Mouse (Mus musculus) bone marrow, adult 2 months (tissue): Measurements from ENCODE around the gene Heca. TPM values are rescaled to one million over a fixed set of nuclear protein-coding genes. Genes with fewer than 3 reads are reported as not detected.

ENCODE experiments used
- H3K27ac ChIP-seq: fragments of 200-500 bp; 2 replicates; pipeline ENCODE4 v1.5.1; 2012; ENCODE audit warnings: low read depth, mild to moderate bottlenecking, control low read depth, inconsistent platforms, low read length; ENCODE audit not compliant: control insufficient read depth, poor library complexity, insufficient read depth
- H3K4me1 ChIP-seq: fragments of 200-500 bp; 2 replicates; pipeline ENCODE4 v1.6.1; 2011; ENCODE audit warnings: low read length; ENCODE audit not compliant: control insufficient read depth, insufficient read depth
- H3K4me3 ChIP-seq: fragments of 200-500 bp; replicated peaks from 2 replicates; pipeline ENCODE3; 2011; ENCODE audit warnings: mild to moderate bottlenecking, low read depth, low read length, control low read depth; ENCODE audit not compliant: control insufficient read depth
- CTCF ChIP-seq: fragments of 200-500 bp; IDR thresholded peaks from 2 replicates; pipeline ENCODE4 v1.5.1; 2011; ENCODE audit warnings: low read length, control low read depth; ENCODE audit not compliant: control insufficient read depth, insufficient read depth
- POLR2A ChIP-seq: fragments of 200-500 bp; IDR thresholded peaks from 2 replicates; pipeline ENCODE4 v1.6.1; 2011; ENCODE audit warnings: low read depth, mild to moderate bottlenecking, control low read depth, low read length, borderline replicate concordance; ENCODE audit not compliant: control insufficient read depth
- WGBS: fragments of 180-500 bp; shearing (Covaris S2); methylation state at CpG from one replicate; pipeline ENCODE4 v1.1.7; 2018; 5-methylcytosine and 5-hydroxymethylcytosine counted together
- polyA plus RNA-seq: library from polyadenylated mRNA; stranded (reverse); fragments of >200 nt; gene quantifications from 2 replicates; pipeline ENCODE4 v1.2.4, GENCODE M21; 2011; ENCODE audit warnings: low replicate concordance; ENCODE audit not compliant: missing spikeins, insufficient read depth, insufficient read length

The Heca gene
- polyA plus RNA-seq, 1 experiment = 9.1 TPM

- TF ChIP-seq CTCF = no peak
- no peak for TF ChIP-seq POLR2A
- no peak overlapping the region for H3K4me3 ChIP-seq
- no peak overlapping the region for H3K27ac ChIP-seq
- 26% methylated on average over 3 of the region's 3 CpGs for WGBS
- no peaks in the 10 kb centered on the region; the same call in 1 of the 2 replicates for H3K4me1 ChIP-seq
Measured at GRCm38 (mm10) chr10:17946046-17946445, 1.8 kb downstream of the Heca start.

- Histone ChIP-seq H3K27ac (no peak overlapping the region), H3K4me1 (no peaks in the 10 kb centered on the region), H3K4me3 (no peak overlapping the region)
- WGBS = 33% methylated on average over 2 of the region's 2 CpGs
- TF ChIP-seq POLR2A = no peak
- no peak for TF ChIP-seq CTCF
Measured at GRCm38 (mm10) chr10:17933622-17934021, 14.2 kb downstream of the Heca start.

- Histone ChIP-seq H3K27ac (no peak overlapping the region), H3K4me3 (no peak overlapping the region), H3K4me1 (no peaks in the 10 kb centered on the region)
- no peak for TF ChIP-seq POLR2A
- no peak for TF ChIP-seq CTCF
- WGBS = 75% methylated on average over 3 of the region's 3 CpGs
Measured at GRCm38 (mm10) chr10:17932131-17932530, 15.7 kb downstream of the Heca start.

GRCm38 (mm10) chr10:17931157-17931556 lies 16.7 kb downstream of the Heca start:
- no peak overlapping the region for H3K27ac ChIP-seq
- no peak overlapping the region for H3K4me3 ChIP-seq
- TF ChIP-seq CTCF (no peak), POLR2A (no peak)
- 14% methylated on average over 1 of the region's 1 CpGs for WGBS
- H3K4me1 ChIP-seq = no peaks in the 10 kb centered on the region

GRCm38 (mm10) chr10:17930445-17931083 lies 17.3 kb downstream of the Heca start:
- H3K4me3 ChIP-seq = no peak overlapping the region
- TF ChIP-seq POLR2A = no peak
- no peak for TF ChIP-seq CTCF
- WGBS = 62% methylated on average over 6 of the region's 6 CpGs

GRCm38 (mm10) chr10:17925200-17925599 lies 22.7 kb downstream of the Heca start:
- 76% methylated on average over 3 of the region's 3 CpGs for WGBS
- H3K27ac ChIP-seq = no peak overlapping the region
- no peak for TF ChIP-seq POLR2A
- TF ChIP-seq CTCF = no peak

More at GRCm38 (mm10) chr10:17930445-17931083, 17.3 kb downstream of the Heca start:
- Histone ChIP-seq H3K27ac (no peak overlapping the region), H3K4me1 (no peaks in the 10 kb centered on the region)

GRCm38 (mm10) chr10:17924166-17924565 lies 23.7 kb downstream of the Heca start:
- WGBS = 55% methylated on average over 3 of the region's 3 CpGs
- Histone ChIP-seq H3K4me1 (peaks cover 2% of the 10 kb centered on the region), H3K4me3 (no peak overlapping the region), H3K27ac (no peak overlapping the region)
- TF ChIP-seq POLR2A (no peak), CTCF (no peak)

More at GRCm38 (mm10) chr10:17925200-17925599, 22.7 kb downstream of the Heca start:
- H3K4me1 ChIP-seq = no peaks in the 10 kb centered on the region; the same call in 1 of the 2 replicates
- H3K4me3 ChIP-seq = no peak overlapping the region

- no peak overlapping the region for H3K4me3 ChIP-seq
- no peak overlapping the region for H3K27ac ChIP-seq
- peaks cover 7% of the 10 kb centered on the region for H3K4me1 ChIP-seq
- WGBS = 60% methylated on average over 4 of the region's 4 CpGs
- TF ChIP-seq CTCF = no peak
- no peak for TF ChIP-seq POLR2A
Measured at GRCm38 (mm10) chr10:17921381-17921780, 26.5 kb downstream of the Heca start.

- no peak overlapping the region for H3K4me3 ChIP-seq
- TF ChIP-seq POLR2A (no peak), CTCF (no peak)
- H3K4me1 ChIP-seq = peaks cover 7% of the 10 kb centered on the region
- 27% methylated on average over 5 of the region's 5 CpGs for WGBS
- peak overlapping the region; percentile 27; the same call in 1 of the 2 replicates for H3K27ac ChIP-seq
Measured at GRCm38 (mm10) chr10:17919971-17920370, 27.9 kb downstream of the Heca start.
